Mouse (Mus musculus) heart, postnatal 25 days (tissue): Measurements from ENCODE around the gene Gm3417. TPM values are rescaled to one million over a fixed set of nuclear protein-coding genes. Genes with fewer than 3 reads are reported as not detected.
"Not testable (repeated sequence)": the region's sequence is repeated elsewhere in the genome, so short reads cannot be mapped to it uniquely, and the experiment has no call there.

Source experiments
- DNase-seq: peaks from one replicate; pipeline ENCODE4 v3.0.0; 2022; ENCODE audit warnings: low spot score
- intact Hi-C: fragments of 180-260 bp; cut with DNase I; formaldehyde crosslinking; loops from one replicate; pipeline ENCODE4 v1.15.1; 2025
- total RNA-seq, 2 experiments: library from RNA; stranded (reverse); gene quantifications; 2 replicates each; pipeline ENCODE4 v1.2.3; 2021

Gm3417 gene
- total RNA-seq: not detected

- intact Hi-C loops, DNase-seq: not testable (repeated sequence)
Measured at GRCm38 (mm10) chr17:14978362-14979038, at the start of gene Gm3417, which contains the start of gene 9030025P20Rik. TSS of gene Gm3417 (minus strand) at chr17:14978790. TSS of gene 9030025P20Rik (plus strand) at chr17:14978468.

GRCm38 (mm10) chr17:15025513-15025912 lies 46.9 kb upstream of the Gm3417 start:
- DNase-seq, intact Hi-C loops: not testable (repeated sequence)

- DNase-seq, intact Hi-C loops: not testable (repeated sequence)
Measured at GRCm38 (mm10) chr17:15024502-15025193, 46.1 kb upstream of the Gm3417 start.

GRCm38 (mm10) chr17:15023878-15024492 lies 45.4 kb upstream of the Gm3417 start:
- intact Hi-C loops, DNase-seq: not testable (repeated sequence)

- intact Hi-C loops: not testable (repeated sequence)
- peak; percentile 25 for DNase-seq
Measured at GRCm38 (mm10) chr17:15021503-15022220, 43.1 kb upstream of the Gm3417 start.

GRCm38 (mm10) chr17:15009706-15010413 lies 31.3 kb upstream of the Gm3417 start, which contains the start of gene Gm3435:
TSS of gene Gm3435 (plus strand) at chr17:15010176.
- intact Hi-C loops, DNase-seq: not testable (repeated sequence)

- DNase-seq, intact Hi-C loops: not testable (repeated sequence)
Measured at GRCm38 (mm10) chr17:15009088-15009487, 30.5 kb upstream of the Gm3417 start.

GRCm38 (mm10) chr17:15000047-15000446 lies 21.5 kb upstream of the Gm3417 start:
- intact Hi-C loops, DNase-seq: not testable (repeated sequence)

- intact Hi-C loops, DNase-seq: not testable (repeated sequence)
Measured at GRCm38 (mm10) chr17:14994140-14994539, 15.6 kb upstream of the Gm3417 start.

GRCm38 (mm10) chr17:14993139-14993832 lies 14.7 kb upstream of the Gm3417 start:
- DNase-seq, intact Hi-C loops: not testable (repeated sequence)

GRCm38 (mm10) chr17:14992522-14993138 lies 14.0 kb upstream of the Gm3417 start:
- intact Hi-C loops, DNase-seq: not testable (repeated sequence)

GRCm38 (mm10) chr17:14990116-14990702 lies 11.6 kb upstream of the Gm3417 start:
- intact Hi-C loops, DNase-seq: not testable (repeated sequence)

GRCm38 (mm10) chr17:14977718-14978361 lies 750 bp downstream of the Gm3417 start:
- intact Hi-C loops, DNase-seq: not testable (repeated sequence)

GRCm38 (mm10) chr17:14968373-14968913 lies 10.1 kb downstream of the Gm3417 start:
- DNase-seq, intact Hi-C loops: not testable (repeated sequence)

GRCm38 (mm10) chr17:14961557-14962154 lies 16.9 kb downstream of the Gm3417 start:
- intact Hi-C loops, DNase-seq: not testable (repeated sequence)

GRCm38 (mm10) chr17:14960951-14961556 lies 17.5 kb downstream of the Gm3417 start, which contains the start of gene Phf10:
TSS of gene Phf10 (minus strand) at chr17:14961273.
- DNase-seq, intact Hi-C loops: not testable (repeated sequence)
